Mouse (Mus musculus): Measurements from ENCODE around the gene Btaf1. TPM values are rescaled to one million over a fixed set of nuclear protein-coding genes. Genes with fewer than 3 reads are reported as not detected.
"Not testable (repeated sequence)": the region's sequence is repeated elsewhere in the genome, so short reads cannot be mapped to it uniquely, and the experiment has no call there.

Btaf1 gene
- total RNA-seq, 4 experiments from 2014 or later: 21.4 to 34.2 (median 25.7) TPM

DNA sequence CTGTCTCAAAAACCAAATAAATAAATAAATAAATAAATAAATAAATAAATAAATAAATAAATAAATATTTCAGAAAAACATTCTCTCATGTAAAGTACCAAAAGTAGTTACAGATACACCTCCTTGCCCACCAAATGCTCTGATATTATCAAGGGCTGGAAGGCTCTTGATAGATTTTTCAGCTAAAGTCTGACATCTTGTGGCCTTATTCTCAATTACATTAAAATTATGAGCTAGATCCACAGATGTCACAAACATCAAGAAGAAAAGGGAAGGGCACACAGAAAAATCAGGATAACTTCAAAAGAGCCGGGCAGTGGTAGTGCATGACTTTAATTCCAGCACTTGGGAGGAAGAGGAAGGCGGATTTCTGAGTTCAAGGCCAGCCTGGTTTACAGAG is 3.9 kb upstream of the Btaf1 start:
- DNase-seq (ENCODE audit: low spot score in 2 of 2): no peak

DNA sequence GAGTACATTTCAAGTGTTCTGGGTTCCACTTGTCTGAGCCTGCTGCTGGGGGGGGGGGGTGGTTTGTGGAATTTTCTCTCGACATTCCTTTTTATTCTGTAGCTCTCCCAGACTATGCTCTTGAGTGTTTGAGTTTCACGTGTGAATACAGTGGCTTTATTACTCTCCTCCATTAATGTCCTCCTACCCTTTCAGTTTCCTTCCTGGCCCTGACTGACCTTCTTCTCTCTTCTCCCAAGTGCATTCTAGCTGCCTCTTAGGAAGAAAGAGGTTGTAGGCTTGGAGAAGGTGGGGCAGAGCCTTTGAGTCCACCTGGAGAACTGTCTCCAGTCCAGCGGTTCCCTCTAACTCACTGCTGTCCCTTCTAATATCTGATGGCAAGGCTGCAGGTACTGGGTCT is 2.9 kb upstream of the Btaf1 start:
- no peak for DNase-seq (ENCODE audit: low spot score in 2 of 2)

DNA sequence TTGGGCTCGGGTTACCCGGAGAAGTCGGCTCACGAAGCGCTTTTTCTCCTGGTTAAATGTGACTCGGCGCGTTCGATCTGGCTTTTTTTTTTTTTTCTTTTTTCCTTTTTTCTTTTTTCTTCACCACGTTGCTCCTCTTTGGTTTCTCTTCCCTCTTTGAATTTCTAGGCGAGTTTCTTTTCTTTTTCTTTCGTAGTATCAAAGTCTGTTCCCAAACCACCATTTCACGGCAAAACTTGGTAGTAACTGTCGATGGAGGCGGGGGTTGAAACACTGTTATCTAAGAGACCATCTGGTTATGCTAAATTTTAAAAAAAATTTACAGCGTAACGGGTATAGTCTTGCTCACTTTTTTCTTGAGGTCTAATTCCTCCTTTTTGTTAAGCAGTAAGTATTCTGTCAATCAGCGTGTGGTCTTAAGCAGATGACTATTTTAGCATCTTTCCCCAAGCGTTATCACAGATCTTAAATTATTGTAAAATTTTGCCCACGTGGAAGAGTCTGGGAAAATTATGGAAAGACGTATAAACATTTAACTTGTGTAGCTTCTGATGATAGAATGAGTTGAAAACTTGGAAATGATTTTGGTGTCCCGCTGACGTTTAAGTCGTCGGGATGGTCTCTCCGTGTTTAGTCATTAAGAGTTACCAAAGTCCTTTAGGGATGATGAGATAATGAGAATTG is 816 bp downstream of the Btaf1 start:
- no peak for DNase-seq (ENCODE audit: low spot score in 2 of 2)

DNA sequence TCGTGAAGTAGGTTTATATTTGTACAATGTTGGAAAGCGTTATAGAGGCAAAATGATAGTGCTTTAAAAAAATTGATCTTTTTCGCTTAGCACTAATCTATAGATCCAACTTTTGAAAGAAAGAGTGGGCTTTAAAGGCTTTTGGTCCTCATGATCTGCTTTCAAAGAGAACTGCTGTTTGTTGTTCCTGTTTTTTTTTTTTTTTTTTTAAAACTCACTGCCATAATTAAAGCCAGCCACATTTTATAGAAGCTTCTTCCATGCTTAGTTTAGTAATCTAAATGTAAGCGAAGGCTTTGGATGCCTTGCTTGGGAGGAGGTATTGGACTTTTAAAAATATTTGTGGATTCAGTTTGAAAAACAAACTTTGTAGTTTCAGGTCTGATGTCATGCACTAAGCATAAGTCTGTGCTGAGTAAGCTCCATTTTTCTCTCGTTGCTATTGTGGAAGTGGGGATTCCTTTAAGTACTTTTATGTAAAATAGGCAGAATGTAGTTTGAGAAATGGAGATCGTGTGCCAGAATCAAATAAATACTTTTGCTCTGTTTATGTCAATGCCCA is 2.0 kb downstream of the Btaf1 start:
- no peak for DNase-seq (ENCODE audit: low spot score in 2 of 2)

DNA sequence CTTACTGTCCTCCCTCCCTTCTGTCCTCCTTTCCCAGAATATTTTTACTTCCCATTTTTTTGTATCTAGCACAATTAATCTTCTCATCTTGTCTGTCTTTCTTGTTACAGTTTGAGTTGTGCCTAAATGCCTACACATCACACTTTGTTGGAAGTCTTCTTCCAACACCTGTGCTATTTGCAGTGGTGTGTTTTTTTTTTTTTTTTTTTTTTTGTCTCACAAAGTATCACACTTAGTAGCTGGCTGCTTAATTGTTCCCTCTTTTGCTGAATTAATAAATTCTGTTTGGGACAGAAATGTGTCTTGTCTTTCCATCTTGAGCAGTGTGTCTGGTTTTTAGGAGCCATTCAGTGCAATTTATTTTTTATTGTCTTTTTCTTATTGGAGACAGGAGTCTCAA is 3.9 kb downstream of the Btaf1 start:
- no peak for DNase-seq (ENCODE audit: low spot score in 2 of 2)

DNA sequence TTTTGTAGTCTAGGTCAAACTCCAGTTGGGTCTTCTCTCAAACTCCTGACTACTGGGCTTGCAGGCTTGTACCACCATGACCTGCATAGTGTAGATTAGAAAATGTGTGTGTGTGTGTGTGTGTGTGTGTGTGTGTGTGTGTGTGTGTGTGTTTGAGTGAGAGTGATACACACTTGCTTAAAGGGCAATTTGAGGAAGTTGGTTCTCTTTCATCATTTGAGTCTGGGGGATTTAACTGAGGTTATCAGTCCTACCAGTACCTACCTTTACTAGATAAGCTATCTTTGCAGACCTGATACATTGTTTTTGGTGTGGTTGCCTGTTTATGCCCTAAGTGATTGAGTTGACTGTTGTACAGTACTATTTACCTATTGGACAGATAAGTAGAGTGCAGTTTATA is 6.2 kb downstream of the Btaf1 start:
- no peak for DNase-seq (ENCODE audit: low spot score in 2 of 2)

DNA sequence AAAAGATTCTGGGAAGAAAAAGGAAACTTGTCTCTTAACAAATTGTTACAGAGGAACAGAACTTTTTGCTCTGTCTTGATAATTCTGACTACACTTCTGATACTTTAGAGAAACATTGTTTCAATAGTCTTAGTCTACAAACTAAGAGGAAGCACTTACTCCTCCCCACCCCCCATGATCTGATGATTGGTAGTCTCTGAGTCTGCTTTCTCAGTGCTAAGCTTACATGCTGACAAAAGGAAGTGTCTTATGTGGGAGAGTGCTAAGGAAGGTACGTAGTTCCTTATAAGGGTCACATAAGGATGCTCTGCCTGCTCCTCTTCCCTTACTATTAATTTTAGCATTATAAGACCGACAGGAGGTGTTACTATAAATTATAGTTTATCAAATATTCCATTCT is 6.7 kb downstream of the Btaf1 start:
- no peak for DNase-seq (ENCODE audit: low spot score in 2 of 2)

DNA sequence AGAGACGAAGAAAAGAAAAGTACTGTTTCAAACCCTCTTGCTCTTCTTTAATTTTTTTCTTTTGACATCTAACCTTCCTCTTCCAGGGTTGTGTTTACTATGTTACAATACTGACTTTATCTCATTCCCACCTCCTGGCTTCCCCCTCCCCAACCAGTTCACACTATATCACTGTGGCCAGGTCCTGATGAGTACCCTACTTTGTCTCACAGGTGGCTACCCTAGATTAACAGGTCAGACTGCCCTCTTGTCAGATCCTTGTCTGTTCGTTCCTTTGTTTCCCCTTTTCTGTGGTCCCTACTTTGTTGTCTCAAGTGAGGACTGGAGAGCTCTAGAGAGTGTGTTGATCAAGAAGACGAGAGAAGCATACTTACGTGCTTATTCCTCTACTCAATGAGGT is 10.4 kb downstream of the Btaf1 start:
- DNase-seq (ENCODE audit: low spot score in 2 of 2): no peak

DNA sequence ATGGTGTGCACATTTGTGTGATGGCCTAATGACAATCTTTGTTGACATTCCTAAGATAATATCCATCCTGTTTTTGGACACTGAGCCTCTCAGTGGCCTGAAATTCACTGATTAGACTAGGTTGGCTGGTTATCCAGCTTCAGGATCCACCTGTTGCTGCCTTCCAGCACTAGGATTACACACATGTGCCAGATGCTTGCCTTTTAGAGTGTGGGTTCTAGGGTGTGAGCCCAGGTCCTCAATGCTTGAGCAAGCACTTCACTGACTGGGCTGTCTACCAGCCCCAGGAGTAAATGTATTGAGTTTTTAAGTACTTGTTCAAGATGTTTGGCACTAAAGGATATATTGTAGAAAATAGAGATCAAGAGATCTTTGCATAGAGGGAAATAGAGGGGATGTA is 12.1 kb downstream of the Btaf1 start:
- DNase-seq (ENCODE audit: low spot score in 2 of 2): no peak

DNA sequence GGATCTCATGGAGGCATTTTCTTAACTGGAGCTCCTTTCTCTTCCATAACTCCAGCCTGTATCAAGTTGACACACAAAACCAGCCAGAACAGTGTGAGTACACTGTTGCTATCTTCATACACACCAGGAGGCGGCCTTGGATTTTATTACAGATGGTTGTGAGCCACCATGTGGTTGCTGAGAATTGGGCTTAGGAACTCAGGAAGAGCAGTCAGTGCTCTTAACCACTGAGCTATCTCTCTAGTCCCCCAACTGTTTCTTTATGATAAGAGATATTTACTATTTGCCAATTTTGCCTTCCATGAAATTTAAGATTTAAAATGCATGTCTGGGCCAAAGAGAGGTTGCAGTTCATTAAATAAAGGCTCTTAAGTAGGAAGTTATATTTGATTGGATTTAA is 14.2 kb downstream of the Btaf1 start:
- no peak for DNase-seq (ENCODE audit: low spot score in 2 of 2)

DNA sequence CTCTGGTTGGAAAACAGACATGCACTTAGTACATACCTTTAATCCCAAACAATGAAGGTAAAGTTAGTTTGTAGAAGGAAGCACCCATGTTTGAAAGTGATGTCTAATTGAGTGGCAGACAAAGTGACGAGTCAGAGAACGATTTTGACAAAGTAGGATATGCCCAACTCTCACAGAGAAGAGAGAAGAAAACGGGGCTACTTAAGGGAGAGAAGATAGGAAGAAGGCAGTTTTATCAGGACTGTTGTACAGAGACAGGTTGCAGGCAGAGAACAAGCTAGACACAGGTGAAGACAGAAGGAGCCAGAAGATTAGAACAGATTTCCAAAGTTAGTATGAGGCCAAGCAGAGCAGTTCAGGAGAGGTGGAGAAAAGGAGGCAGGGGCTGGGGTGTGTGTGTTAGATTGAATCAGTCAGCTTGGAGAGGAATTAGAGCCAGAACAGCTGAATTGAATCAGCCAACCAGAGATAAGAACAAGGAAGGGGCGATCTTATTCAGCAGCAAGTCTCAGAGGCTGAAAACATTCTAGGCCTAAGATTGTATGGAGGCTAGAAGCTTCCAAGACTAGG is 27.8 kb downstream of the Btaf1 start:
- no peak for DNase-seq (ENCODE audit: low spot score in 2 of 2)

DNA sequence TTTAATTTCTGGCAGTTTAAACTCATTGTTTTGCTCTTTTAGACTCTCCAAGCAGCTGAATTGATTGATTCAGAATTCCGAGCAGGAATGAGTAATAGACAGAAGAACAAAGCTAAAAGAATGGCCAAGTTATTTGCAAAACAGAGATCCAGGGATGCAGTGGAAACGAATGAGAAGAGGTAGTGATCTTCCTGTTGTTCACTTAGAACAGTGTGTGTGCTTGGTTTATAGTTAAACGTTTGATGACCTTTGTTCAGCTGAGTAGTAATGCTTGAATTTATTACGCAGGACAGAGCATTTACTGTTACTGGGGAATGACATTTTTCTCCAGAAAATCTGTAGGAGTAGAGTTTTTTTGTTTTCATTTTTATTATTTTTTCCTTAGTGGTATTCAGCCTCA is 32.5 kb downstream of the Btaf1 start:
- DNase-seq (ENCODE audit: low spot score in 2 of 2): no peak

DNA sequence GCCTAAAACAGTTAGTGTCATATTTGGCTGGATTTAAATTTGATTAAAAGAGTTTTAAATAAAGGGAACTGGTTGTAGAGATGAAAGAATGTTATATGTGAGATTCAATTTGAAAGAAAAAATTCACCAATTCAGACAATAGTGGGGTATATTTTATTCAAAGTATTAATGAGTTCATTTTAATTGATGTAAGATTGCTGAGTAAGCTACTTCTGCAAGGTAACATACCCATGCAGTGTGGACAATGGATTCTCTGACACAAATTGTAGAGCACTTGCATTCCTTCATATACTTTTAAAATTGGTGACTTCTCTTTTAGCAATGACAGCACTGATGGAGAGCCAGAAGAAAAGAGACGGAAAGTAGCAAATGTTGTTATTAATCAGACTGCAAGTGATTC is 35.4 kb downstream of the Btaf1 start:
- no peak for DNase-seq (ENCODE audit: low spot score in 2 of 2)

DNA sequence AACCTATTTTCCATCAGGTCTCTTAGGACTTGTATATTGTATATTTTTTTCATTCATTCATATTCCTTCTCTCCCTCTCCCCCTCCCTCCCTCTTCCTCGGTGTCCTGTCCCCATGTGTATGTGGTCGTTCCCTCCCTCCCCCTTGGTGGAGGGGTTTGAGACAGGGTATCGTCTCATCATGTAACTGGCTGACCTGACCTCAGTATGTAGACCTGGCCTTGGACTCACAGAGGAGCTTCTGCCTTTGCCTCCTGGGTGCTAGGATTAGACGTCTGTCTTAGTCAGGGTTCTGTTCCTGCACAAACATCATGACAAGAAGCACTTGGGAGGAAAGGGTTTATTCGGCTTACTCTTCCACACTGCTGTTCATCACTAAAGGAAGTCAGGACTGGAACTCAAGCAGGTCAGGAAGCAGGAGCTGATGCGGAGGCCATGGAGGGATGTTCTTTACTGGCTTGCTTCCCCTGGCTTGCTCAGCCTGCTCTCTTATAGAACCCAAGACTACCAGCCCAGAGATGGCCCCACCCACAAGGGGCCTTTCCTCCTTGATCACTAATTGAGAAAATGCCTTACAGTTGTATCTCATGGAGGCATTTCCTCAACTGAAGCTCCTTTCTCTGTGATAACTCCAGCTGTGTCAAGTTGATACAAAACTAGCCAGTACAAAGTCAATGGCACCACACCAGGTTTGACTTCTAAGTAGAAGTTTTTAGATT is 36.8 kb downstream of the Btaf1 start:
- not testable (repeated sequence) for DNase-seq (ENCODE audit: low spot score in 2 of 2)

DNA sequence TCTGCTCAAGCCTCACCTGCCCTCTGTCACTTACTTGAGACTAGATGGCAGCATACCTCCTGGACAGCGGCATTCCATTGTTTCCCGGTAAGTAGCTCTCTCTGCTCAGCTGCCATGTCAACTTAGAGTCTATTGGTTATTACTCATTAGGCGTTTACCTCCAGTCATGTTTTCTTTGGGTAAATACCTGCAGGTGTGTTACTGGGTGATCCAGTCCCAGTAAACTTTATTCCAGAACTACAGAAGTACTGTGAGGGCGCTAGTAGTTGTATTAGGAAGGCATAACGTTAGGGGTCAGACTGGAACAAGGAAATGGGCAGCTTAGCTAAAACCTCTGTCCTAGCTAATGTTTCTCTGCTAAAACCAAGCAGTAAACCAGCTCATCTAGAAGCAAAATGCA is 78.7 kb downstream of the Btaf1 start:
- no peak for DNase-seq (ENCODE audit: low spot score in 2 of 2)

DNA sequence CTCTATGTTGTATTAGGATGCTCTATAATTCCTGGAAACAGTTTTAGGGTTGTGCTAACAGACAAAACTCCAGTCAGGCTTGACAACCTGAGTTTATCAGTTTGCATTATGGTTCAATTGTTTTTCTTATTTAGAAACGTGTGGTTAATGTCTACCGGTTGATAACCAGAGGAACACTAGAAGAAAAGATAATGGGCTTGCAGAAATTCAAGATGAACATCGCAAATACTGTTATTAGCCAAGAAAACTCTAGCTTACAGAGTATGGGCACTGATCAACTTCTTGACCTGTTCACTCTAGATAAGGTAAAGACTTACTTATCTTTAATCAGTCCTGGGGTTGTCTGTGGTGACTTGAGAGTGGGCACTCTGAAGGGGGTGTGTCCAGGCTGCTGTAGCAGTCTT is 84.0 kb downstream of the Btaf1 start:
- DNase-seq (ENCODE audit: low spot score in 2 of 2): no peak

DNA sequence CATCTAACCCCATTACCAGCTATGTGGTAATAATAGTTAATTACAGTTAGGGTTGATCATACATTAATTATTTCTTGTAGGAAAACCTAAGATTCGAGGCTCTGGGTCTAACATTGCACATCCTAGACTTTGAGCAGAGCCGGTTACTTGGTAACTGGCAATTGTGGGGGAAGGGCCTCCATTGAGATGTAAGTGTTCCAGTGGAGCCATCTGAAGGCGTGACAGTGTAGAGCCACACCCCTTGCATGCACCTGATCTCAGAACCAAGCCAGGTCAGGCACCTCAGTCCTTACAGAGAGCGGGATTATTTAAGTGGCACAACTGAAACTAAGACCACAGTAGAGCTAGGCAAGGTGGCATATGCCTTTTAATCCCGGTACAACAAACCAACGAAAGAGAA is 87.6 kb downstream of the Btaf1 start:
- DNase-seq (ENCODE audit: low spot score in 2 of 2): no peak

DNA sequence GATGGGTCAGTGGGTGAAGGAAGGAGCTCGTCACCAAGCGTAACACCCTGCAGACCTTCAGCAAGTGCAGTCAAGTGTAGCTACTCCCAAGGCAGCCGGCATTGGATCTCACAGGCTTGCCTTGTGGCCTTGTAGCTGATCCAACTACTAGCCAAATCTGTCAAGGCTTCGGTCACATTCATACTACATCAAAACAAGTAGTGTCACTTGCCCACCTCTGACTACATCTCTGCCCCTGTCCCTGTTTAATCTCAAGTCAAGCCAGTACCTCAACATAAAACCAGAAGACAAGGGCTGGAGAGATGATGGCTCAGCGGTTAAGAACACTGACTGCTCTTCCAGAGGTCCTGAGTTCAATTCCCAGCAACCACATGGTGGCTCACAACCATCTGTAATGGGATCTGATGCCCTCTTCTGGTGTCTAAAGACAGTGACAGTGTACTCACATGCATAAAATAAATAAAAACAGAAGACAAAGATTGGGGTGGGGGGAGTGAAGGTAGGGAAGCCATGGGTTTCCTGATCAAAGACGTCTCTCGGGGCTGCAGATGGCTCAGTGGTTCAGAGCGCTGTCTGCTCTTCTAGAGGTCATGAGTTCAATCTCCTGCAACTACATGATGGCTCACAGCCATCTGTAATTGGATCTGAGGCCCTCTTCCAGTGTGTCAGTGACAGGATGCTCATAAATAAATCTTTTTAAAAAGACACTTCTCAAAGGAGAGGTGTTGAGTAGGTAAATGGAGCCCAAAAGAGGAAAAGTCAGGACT is 88.5 kb downstream of the Btaf1 start:
- no peak for DNase-seq (ENCODE audit: low spot score in 2 of 2)

DNA sequence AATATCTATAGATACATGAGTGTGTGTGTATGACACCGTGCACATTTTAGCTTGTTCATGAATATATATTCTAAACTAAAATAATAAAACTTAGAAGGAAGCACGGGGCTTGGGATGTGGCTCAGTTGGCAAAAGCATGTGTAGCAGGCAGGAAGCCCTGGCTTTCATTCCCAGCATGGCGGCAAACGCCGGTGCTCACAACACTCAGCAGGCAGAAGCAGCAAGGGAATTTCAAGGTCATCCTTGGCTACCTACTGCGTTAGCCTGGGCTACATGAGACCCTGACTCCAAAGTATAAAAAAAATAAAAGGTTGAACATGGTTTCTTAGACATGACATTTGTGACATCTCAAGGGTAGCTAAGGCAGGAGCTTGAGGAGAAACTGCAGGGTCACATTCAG is 91.0 kb downstream of the Btaf1 start:
- no peak for DNase-seq (ENCODE audit: low spot score in 2 of 2)

DNA sequence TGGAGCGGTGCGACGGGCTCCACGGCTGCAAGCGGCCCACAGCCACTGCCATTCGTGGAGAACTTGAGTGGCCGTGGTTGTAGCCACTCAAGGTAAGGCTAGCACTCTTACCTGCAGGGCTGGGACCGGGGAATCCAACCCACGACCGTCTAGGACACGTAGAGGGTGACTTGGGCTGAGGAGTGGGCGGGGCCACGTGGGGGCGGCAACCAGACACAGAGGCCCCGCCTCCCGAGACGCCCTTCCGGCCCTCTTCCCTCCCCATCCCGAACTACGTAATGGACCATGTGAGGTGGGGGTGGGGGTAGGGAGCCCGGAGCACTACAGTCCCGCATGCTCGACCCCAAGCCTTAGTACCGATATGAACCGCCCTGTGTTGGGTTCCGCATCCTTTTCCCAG is 92.5 kb downstream of the Btaf1 start:
- peak in 1 of 2 experiments; percentile 37 for DNase-seq (ENCODE audit: low spot score in 2 of 2)

DNA sequence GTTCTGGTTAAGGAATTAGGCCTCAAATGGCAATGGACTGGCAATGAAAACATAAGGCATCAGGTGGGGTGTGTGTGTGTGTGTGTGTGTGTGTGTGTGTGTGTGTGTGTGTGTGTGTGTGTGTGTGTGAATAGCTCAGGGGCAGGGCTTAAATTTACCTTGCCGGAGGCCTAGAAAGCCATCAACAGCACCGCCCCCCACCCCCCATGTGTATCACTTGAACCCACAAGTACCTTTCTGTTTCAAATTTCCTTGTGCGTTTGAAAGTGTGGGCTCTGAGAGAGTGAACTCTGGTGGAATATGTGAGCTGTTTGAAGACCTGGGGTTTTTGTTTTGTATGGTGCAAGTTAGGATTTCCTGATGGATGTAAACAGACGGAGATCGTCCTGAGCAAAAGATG is 93.1 kb downstream of the Btaf1 start:
- no peak for DNase-seq (ENCODE audit: low spot score in 2 of 2)

DNA sequence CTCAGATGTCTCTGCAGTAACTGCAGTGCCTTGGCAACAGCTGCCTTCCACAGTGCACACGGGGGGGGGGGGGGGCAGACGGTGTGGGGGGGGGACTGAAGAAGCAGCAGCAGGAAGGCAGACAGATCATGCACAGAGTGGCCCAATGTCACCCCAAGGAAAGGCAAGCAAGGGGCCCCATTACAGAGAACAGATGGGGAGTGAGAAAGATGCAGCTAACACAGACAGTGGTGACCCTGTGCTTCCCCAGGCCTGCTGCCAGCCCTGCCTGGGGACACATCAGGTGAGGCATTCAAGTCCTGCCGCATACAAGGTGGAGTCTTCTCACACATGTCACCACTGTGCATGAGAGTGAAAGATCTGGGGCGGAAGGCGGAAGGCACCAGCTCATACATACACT is 94.7 kb downstream of the Btaf1 start:
- DNase-seq (ENCODE audit: low spot score in 2 of 2): no peak
